Mouse (Mus musculus) mouse embryonic stem cell (cell line): ENCODE data around the gene Cd70.

Source experiments
- in situ Hi-C, 2 experiments: fragments of 300-500 bp; cut with MboI; formaldehyde crosslinking; loops; 1 replicate in 1 of 2; 3 replicates in 1 of 2; pipeline ENCODE4 v1.14.3; 2019 to 2020; ENCODE audit warnings: low sequenced_read_pairs in 2 of 2, low pct_unique_long_range_greater_than_20kb in 1 of 2, mixed read lengths in 1 of 2; ENCODE audit not compliant: unreplicated experiment in 1 of 2

Cd70 gene

DNA sequence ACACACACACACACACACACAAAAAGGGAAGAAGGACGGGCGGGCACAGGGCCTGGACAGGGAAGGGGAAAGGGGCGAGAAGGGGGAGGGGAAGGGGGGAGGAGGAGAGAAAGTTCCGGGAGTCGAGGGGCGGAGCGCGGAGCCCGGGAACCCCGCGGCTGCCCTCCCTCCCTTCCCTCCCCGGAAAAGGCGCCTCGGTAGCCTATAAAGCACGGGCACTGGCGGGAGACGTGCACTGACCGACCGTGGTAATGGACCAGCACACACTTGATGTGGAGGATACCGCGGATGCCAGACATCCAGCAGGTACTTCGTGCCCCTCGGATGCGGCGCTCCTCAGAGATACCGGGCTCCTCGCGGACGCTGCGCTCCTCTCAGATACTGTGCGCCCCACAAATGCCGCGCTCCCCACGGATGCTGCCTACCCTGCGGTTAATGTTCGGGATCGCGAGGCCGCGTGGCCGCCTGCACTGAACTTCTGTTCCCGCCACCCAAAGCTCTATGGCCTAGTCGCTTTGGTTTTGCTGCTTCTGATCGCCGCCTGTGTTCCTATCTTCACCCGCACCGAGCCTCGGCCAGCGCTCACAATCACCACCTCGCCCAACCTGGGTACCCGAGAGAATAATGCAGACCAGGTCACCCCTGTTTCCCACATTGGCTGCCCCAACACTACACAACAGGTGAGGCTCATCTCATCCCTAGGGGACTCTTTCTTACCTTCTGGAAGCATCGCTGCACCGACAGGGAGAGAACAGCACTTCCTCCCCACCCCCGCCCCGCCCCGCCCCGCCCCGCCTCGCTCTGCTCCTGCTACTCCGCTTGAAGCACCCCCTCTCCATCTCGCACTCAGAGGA, 44.2 kb downstream of the Cd70 start, which contains the start of gene Tnfsf9:
TSS of gene Tnfsf9 (plus strand) at position 145 of the 854 bp plus-strand sequence.
- in situ Hi-C loops: no loop called here

- in situ Hi-C loops: no loop called here
Measured at GRCm38 (mm10) chr17:57104496-57104895, 45.1 kb downstream of the Cd70 start.

DNA sequence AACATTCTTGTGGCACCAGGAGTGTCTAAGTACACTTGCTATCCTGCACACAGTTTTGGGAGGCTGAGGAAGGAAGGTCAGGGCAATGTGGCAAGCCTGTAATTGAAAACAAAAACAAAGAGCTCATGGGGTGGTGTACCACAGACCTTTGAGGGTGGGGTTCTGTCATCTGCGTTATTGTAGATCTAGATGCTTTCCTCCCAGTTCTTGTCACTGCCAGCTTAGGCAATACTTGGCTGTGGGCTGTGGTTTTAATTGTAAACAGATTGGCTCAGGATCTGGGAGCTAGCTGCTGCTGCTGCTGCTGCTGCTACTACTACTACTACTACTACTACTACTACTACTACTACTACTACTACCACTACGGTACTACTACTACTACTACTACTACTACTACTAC, 47.3 kb downstream of the Cd70 start:
- in situ Hi-C loops: no loop called here

DNA sequence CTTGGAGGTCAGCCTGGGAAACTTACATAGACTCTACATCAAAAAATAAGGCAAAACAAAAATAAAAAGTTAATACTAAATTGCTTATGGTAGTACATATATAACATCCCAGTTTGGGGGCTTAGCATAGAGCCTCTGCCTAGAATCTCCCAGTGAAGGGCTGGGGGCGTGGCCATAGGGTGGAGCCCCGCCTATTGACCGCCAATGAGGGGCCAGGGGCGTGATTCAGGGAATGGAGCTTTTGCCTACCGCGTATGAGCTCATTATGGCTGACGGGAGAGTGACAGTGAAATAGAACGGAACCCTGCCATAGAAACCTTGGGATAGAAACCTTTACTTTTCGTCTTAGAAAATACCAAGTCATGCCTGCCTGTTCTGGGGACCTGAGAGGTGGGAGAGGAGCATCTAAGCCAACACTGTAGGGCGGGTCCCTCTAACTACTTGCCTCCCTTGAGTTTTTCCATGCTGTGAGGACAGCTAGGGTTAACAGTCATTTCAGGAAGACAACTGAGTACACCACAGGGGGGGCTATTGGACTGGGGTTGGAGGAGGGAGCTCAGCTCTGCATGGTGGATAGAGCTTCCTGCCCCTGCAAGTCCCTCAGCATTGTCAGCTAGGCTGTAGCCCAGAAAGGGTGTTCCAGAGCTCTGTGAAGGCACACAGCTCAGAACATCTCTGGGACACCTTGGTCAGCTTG, 49.8 kb downstream of the Cd70 start:
- in situ Hi-C loops: loop anchor here (10.0 kb wide), 2 partner anchors 65 to 235 kb away; no protein-coding TSS in a partner anchor

GRCm38 (mm10) chr17:57098321-57098720, 51.3 kb downstream of the Cd70 start:
- in situ Hi-C loops: loop anchor here (10.0 kb wide), 2 partner anchors 66 to 236 kb away; no protein-coding TSS in a partner anchor

- in situ Hi-C loops: loop anchor here (10.0 kb wide), 2 partner anchors 68 to 238 kb away; no protein-coding TSS in a partner anchor
Measured at GRCm38 (mm10) chr17:57096623-57096920, 53.0 kb downstream of the Cd70 start.
